Mouse (Mus musculus) myocyte (in vitro differentiated cells): ENCODE results near the gene Trit1. TPM values are rescaled to one million over a fixed set of nuclear protein-coding genes. Genes with fewer than 3 reads are reported as not detected.
A peak's percentile ranks its signal among the peaks of the same experiment; 100 is the strongest.

Experiments used
- H3K27me3 ChIP-seq: one replicate; pipeline ENCODE4 v1.6.1; 2011; ENCODE audit not compliant: control insufficient read depth, insufficient read depth, insufficient read length
- H3K36me3 ChIP-seq: one replicate; pipeline ENCODE4 v1.6.1; 2011; ENCODE audit not compliant: control insufficient read depth, insufficient read depth
- H3K4me2 ChIP-seq: one replicate; pipeline ENCODE4 v1.6.1; 2011; ENCODE audit warnings: low read depth, control low read depth
- H3K4me3 ChIP-seq: one replicate; pipeline ENCODE4 v1.5.1; 2011; ENCODE audit warnings: mild to moderate bottlenecking, control low read depth, moderate library complexity
- H3K79me2 ChIP-seq: one replicate; pipeline ENCODE4 v1.6.1; 2011; ENCODE audit not compliant: control insufficient read depth, insufficient read depth
- H3ac ChIP-seq: one replicate; pipeline ENCODE4 v1.6.1; 2011; ENCODE audit not compliant: control insufficient read depth, insufficient read length
- CEBPB ChIP-seq: IDR thresholded peaks from 2 replicates; pipeline ENCODE4 v1.6.1; 2011; ENCODE audit warnings: mild to moderate bottlenecking, moderate library complexity; ENCODE audit not compliant: poor library complexity, insufficient read depth, severe bottlenecking
- E2F4 ChIP-seq: IDR thresholded peaks from one replicate; pipeline ENCODE4 v1.6.1; 2011; ENCODE audit warnings: mild to moderate bottlenecking, control low read depth, moderate library complexity; ENCODE audit not compliant: insufficient read depth
- MAX ChIP-seq: IDR thresholded peaks from one replicate; pipeline ENCODE4 v1.6.1; 2011; ENCODE audit warnings: low read depth, mild to moderate bottlenecking, control low read depth
- MYOD1 ChIP-seq, 3 experiments: IDR thresholded peaks; one replicate each; pipeline ENCODE4 v1.6.1; 2011; ENCODE audit warnings: control low read depth in 2 of 3, low read depth in 2 of 3, mild to moderate bottlenecking in 2 of 3, moderate library complexity in 1 of 3; ENCODE audit not compliant: insufficient read length in 2 of 3, control insufficient read depth in 1 of 3
- MYOG ChIP-seq, 3 experiments: IDR thresholded peaks; one replicate each; pipeline ENCODE4 v1.6.1; 2011; ENCODE audit warnings: control low read depth in 2 of 3, low read depth in 2 of 3, mild to moderate bottlenecking in 2 of 3; ENCODE audit not compliant: insufficient read length in 2 of 3, control insufficient read depth in 1 of 3, insufficient read depth in 1 of 3
- POLR2A ChIP-seq: IDR thresholded peaks from one replicate; pipeline ENCODE4 v1.6.1; 2011; ENCODE audit warnings: low read depth, mild to moderate bottlenecking, control low read depth, moderate library complexity; ENCODE audit not compliant: insufficient read length
- POLR2AphosphoS2 ChIP-seq: IDR thresholded peaks from one replicate; pipeline ENCODE4 v1.6.1; 2011; ENCODE audit warnings: low read depth, control low read depth; ENCODE audit not compliant: insufficient read length
- REST ChIP-seq: IDR thresholded peaks from one replicate; pipeline ENCODE4 v1.6.1; 2011; ENCODE audit warnings: mild to moderate bottlenecking, control low read depth, moderate library complexity; ENCODE audit not compliant: insufficient read depth, insufficient read length
- SRF ChIP-seq: IDR thresholded peaks from one replicate; pipeline ENCODE4 v1.6.1; 2011; ENCODE audit warnings: low read depth; ENCODE audit not compliant: control insufficient read depth, insufficient read length
- TCF12 ChIP-seq: IDR thresholded peaks from one replicate; pipeline ENCODE4 v1.6.1; 2011; ENCODE audit warnings: mild to moderate bottlenecking, control low read depth; ENCODE audit not compliant: poor library complexity, insufficient read depth, severe bottlenecking
- TCF3 ChIP-seq: IDR thresholded peaks from one replicate; pipeline ENCODE4 v1.6.1; 2011; ENCODE audit warnings: low read depth, control low read depth; ENCODE audit not compliant: insufficient read length
- USF1 ChIP-seq: IDR thresholded peaks from one replicate; pipeline ENCODE4 v1.6.1; 2011; ENCODE audit warnings: low read depth, mild to moderate bottlenecking, control low read depth, moderate library complexity
- polyA plus RNA-seq: library from polyadenylated mRNA; unstranded; fragments of >200 nt; fragmentation: generic; extraction: Trizol; gene quantifications from one replicate; pipeline ENCODE4 v1.2.1, GENCODE M21; 2012; ENCODE audit warnings: missing spikeins

Trit1 gene
- polyA plus RNA-seq, 1 experiment, result 14.2 TPM

DNA sequence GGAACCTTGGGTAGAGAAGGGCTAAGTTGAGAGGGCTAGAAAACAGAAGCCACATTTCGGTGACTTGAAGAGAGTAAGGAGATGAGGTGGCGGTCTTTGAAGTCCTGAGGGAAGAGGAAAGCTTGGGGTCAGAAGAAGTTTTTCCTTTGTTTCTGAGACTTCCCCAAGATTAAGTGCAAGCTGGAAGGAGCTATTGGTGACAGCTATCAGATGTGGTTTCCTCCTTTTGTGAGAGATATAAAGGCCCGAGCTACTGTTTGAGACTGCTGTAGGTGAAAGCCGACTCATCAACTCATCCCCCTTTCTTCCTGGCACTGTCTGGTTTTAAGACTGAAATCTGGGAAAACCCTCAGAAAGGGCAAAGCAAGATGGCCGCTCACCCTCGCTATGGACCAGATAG, 52.2 kb downstream of the Trit1 start:
- Histone ChIP-seq H3K79me2 (no peaks in the 10 kb centered on the region), H3K4me3 (no peak overlapping the region), H3K27me3 (peaks cover 4% of the 10 kb centered on the region), H3K4me2 (no peak overlapping the region), H3K36me3 (no peaks in the 10 kb centered on the region), H3ac (no peak overlapping the region)
- TF ChIP-seq SRF, result no peak
- TF ChIP-seq E2F4, result no peak
- no peak for TF ChIP-seq MAX
- no peak for TF ChIP-seq TCF12
- no peak for TF ChIP-seq MYOG (IDR thresholded peaks at IDR 0.05; ENCODE audit: control insufficient read depth in 1 of 3, insufficient read depth in 1 of 3, insufficient read length in 2 of 3, low read depth in 2 of 3)
- TF ChIP-seq TCF3, result no peak
- no peak for TF ChIP-seq POLR2A
- no peak for TF ChIP-seq USF1
- no peak for TF ChIP-seq REST
- no peak for TF ChIP-seq POLR2AphosphoS2
- TF ChIP-seq MYOD1 (IDR thresholded peaks at IDR 0.05; ENCODE audit: control insufficient read depth in 1 of 3, insufficient read length in 2 of 3, low read depth in 2 of 3), result no peak
- no peak for TF ChIP-seq CEBPB

DNA sequence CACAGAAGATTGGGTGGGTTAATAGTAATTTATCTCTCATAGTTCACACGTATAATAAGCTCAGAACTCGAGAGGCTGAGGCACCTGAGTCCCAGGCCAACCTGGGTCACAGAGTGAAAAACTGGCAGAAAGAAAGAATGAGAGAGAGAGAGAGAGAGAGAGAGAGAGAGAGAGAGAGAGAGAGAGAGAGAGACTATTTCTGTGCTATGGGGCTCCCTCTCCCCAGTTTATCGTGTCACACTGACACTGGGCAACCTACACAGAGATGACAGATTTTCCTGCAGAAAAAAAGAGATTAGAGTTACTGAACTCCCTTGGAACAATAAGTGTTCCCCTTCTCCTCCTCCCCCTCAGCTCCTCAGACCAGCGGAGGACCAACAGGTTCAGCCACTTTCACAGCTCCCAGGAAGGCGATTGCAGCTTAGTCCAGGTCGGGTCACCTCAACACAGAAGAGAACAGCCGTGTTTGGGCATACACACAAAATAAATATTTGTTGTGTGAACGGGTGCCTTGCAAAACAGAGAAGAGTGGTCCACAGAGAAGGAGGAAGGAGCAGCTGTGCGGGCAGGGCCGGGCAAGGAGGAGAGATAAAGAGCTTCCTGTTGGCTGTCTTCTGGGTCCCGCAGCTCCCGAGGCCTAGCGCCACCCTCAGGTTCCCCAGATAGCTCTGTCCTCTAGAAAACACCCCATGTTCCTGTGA, 55.0 kb downstream of the Trit1 start:
- TF ChIP-seq E2F4 (no peak), MYOD1 (IDR thresholded peaks at IDR 0.05; ENCODE audit: control insufficient read depth in 1 of 3, insufficient read length in 2 of 3, low read depth in 2 of 3) (peak in 2 of 3 experiments; percentile 3 to 30), POLR2A (no peak), TCF12 (no peak), MAX (no peak), SRF (no peak), USF1 (no peak), POLR2AphosphoS2 (no peak), MYOG (IDR thresholded peaks at IDR 0.05; ENCODE audit: control insufficient read depth in 1 of 3, insufficient read depth in 1 of 3, insufficient read length in 2 of 3, low read depth in 2 of 3) (peak in 1 of 3 experiments; percentile 60), REST (no peak), TCF3 (no peak), CEBPB (no peak)
- H3K27me3 ChIP-seq, result peaks cover 12% of the 10 kb centered on the region
- H3K4me3 ChIP-seq, result no peak overlapping the region

GRCm38 (mm10) chr4:123076928-123077327, 60.5 kb downstream of the Trit1 start:
- no peak for TF ChIP-seq TCF12
- no peak for TF ChIP-seq E2F4
- TF ChIP-seq MAX, result no peak
- TF ChIP-seq REST, result no peak
- no peak for TF ChIP-seq USF1
- TF ChIP-seq SRF, result no peak
- TF ChIP-seq CEBPB, result no peak
- TF ChIP-seq POLR2A, result no peak
- TF ChIP-seq MYOD1 (IDR thresholded peaks at IDR 0.05; ENCODE audit: control insufficient read depth in 1 of 3, insufficient read length in 2 of 3, low read depth in 2 of 3), result no peak
- TF ChIP-seq TCF3, result no peak
- TF ChIP-seq MYOG (IDR thresholded peaks at IDR 0.05; ENCODE audit: control insufficient read depth in 1 of 3, insufficient read depth in 1 of 3, insufficient read length in 2 of 3, low read depth in 2 of 3), result no peak
- no peak for TF ChIP-seq POLR2AphosphoS2
- H3K79me2 ChIP-seq, result no peaks in the 10 kb centered on the region

More for the DNA sequence above, 55.0 kb downstream of the Trit1 start:
- H3K79me2 ChIP-seq, result no peaks in the 10 kb centered on the region
- peak overlapping the region; percentile 55 for H3K4me2 ChIP-seq
- H3ac ChIP-seq, result no peak overlapping the region
- no peaks in the 10 kb centered on the region for H3K36me3 ChIP-seq

GRCm38 (mm10) chr4:123078231-123078630, 61.8 kb downstream of the Trit1 start:
- Histone ChIP-seq H3K4me3 (no peak overlapping the region), H3K79me2 (no peaks in the 10 kb centered on the region), H3K4me2 (no peak overlapping the region), H3ac (no peak overlapping the region), H3K27me3 (peaks cover 25% of the 10 kb centered on the region), H3K36me3 (no peaks in the 10 kb centered on the region)
- TF ChIP-seq POLR2AphosphoS2 (no peak), REST (no peak), USF1 (no peak), CEBPB (no peak), MAX (no peak), MYOG (IDR thresholded peaks at IDR 0.05; ENCODE audit: control insufficient read depth in 1 of 3, insufficient read depth in 1 of 3, insufficient read length in 2 of 3, low read depth in 2 of 3) (no peak)

More at GRCm38 (mm10) chr4:123076928-123077327, 60.5 kb downstream of the Trit1 start:
- Histone ChIP-seq H3K4me3 (no peak overlapping the region), H3ac (no peak overlapping the region), H3K4me2 (no peak overlapping the region), H3K36me3 (no peaks in the 10 kb centered on the region), H3K27me3 (peaks cover 25% of the 10 kb centered on the region)

GRCm38 (mm10) chr4:123080791-123081190, 64.4 kb downstream of the Trit1 start:
- no peak overlapping the region for H3ac ChIP-seq
- no peaks in the 10 kb centered on the region for H3K79me2 ChIP-seq
- peaks cover 13% of the 10 kb centered on the region for H3K27me3 ChIP-seq
- TF ChIP-seq CEBPB (no peak), MYOD1 (IDR thresholded peaks at IDR 0.05; ENCODE audit: control insufficient read depth in 1 of 3, insufficient read length in 2 of 3, low read depth in 2 of 3) (no peak), SRF (no peak), TCF12 (no peak), POLR2A (no peak), MAX (no peak), MYOG (IDR thresholded peaks at IDR 0.05; ENCODE audit: control insufficient read depth in 1 of 3, insufficient read depth in 1 of 3, insufficient read length in 2 of 3, low read depth in 2 of 3) (no peak), USF1 (no peak), POLR2AphosphoS2 (no peak), TCF3 (no peak)
- H3K36me3 ChIP-seq, result no peaks in the 10 kb centered on the region
- no peak overlapping the region for H3K4me2 ChIP-seq
- H3K4me3 ChIP-seq, result no peak overlapping the region
